Mouse (Mus musculus) layer of hippocampus, adult 11-12 months (tissue): Measurements from ENCODE around the gene A730049H05Rik.

Experiments
- DNase-seq: peaks from one replicate; pipeline ENCODE4 v3.0.0; 2022; ENCODE audit warnings: low spot score

Gene A730049H05Rik

GRCm38 (mm10) chr6:92827360-92827759 is 11.1 kb downstream of the A730049H05Rik start:
- DNase-seq = no peak

GRCm38 (mm10) chr6:92829148-92829547 is 12.9 kb downstream of the A730049H05Rik start:
- DNase-seq = no peak

DNA sequence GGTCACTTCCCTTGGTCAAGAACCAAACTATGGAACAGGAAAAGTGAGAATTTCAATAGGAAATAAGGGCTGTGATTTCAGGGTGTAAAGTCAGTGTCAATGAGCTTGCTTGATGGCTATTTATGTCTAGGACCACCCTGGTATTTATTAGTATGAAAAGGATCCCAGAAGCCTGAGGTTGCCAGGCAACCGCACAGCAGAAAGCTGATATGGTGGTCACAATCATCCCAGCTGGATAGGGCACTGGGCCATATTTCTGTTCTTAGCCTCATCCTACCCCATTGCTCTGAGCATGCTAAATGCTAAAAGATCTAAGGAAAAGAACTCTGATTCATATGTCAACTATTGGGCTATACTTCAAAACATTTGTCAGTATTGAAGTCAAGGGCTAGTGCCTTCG is 14.8 kb downstream of the A730049H05Rik start:
- DNase-seq = no peak

- no peak for DNase-seq
These were observed 25.7 kb downstream of the A730049H05Rik start for GRCm38 (mm10) chr6:92842000-92842399.

DNA sequence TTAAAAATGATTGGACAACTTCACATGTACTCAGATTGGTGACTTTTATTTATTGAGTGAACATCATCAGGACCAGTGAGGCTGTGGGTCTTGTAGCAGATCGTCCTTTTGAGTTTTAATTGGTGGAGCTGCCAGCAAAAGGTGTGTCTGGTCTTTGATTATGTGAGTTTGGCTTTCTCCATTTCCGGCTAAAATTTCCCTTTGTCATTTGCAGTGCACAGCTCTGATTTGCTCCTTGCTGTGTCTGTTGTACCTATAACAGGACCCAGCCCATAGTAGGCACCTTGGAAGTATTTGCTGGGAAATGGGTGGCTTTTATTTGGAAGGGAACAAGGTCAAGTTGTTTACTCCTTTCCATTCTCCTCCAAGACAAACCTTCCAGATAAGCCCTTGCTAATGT is 27.2 kb downstream of the A730049H05Rik start:
- no peak for DNase-seq

DNA sequence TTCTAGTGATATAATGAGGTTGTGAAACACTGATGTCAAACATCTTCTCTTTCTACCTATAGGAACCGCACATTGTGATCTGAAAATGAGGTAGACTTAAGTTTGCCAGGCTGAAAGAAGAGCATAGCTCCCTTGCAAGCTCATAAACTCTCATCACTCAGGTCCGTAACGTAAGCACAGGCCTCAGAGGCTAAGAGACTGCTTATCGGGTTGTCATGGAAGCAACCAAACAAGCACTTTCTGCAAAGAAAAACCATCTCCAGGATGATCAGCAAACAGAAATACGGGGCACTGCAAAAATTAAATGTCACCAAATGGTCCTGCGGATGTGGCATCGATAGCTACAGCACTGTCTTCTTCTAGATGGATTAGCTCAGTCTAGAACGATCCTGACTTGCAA is 29.6 kb downstream of the A730049H05Rik start:
- no peak for DNase-seq

- DNase-seq = no peak
These were observed 30.3 kb downstream of the A730049H05Rik start for GRCm38 (mm10) chr6:92846614-92847013.

GRCm38 (mm10) chr6:92849208-92849607 is 32.9 kb downstream of the A730049H05Rik start:
- DNase-seq = no peak

- DNase-seq = peak; percentile 69
These were observed 34.0 kb downstream of the A730049H05Rik start for GRCm38 (mm10) chr6:92850250-92850649.

DNA sequence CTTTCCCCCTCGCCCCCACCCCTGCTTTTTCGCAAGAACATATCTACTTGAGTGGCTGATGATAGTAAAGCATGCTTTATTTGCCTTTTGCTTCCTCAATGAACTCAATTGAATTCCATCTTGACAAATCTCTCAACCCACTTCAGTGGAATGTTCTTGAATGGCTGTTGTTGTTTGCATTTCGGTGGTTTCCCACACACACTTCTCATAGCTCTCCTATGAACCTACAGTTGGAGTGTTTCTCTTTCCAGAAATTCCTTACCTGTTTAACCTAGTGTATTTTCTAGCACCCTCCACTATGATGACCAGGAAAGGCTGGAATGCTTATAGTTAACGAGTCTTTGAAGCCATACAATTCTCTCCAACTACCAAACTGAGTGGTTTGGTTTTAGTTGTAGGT is 38.6 kb downstream of the A730049H05Rik start:
- no peak for DNase-seq

- no peak for DNase-seq
These were observed 41.5 kb downstream of the A730049H05Rik start for GRCm38 (mm10) chr6:92857761-92858160.

GRCm38 (mm10) chr6:92858721-92859510 is 42.6 kb downstream of the A730049H05Rik start:
- no peak for DNase-seq

- DNase-seq = no peak
These were observed 44.1 kb downstream of the A730049H05Rik start for GRCm38 (mm10) chr6:92860285-92860912.

DNA sequence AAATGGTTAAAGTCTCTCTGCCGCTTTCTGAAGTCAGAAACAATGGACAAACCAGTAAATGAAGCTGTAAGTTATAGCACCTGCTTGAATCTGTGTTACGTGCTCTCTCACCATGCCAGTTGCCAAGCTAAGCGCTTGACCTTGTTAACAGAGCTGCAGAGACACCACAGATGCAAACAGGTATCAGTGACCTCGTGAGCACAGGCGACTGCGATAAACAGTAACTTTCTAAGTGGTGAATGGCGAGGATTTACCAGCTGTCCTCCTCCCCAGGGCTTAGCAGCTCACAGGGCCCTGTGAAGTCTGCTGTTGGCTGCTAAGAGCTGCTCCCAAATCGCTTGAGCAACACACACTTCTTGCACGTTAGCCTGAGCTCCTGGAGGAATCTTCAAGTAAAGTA is 46.3 kb downstream of the A730049H05Rik start:
- no peak for DNase-seq

DNA sequence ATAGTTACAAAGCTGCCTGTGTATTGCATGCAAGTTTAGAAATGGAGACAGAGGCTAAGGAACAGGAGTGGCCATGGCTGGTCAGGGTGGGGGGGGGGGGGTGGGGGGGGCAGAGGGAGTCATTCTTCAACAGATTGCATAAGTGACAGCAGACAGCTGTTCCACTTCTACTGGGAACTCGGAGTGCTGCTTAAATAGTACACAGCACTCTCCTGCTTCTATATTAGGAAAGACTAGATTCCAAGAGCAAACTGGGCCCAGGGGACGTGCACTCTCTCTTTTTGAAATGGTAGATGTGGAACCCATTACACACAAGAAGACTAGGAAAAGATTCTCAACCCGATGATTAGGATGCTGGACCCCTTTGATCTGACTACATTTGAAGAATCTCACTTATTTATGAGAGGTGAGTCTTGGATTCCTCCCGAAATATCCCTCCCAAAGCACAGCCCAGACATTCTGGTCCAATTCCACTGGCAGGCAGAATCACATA is 52.9 kb downstream of the A730049H05Rik start, which contains the start of gene Gm15737:
Gm15737 (plus strand) TSS at position 269 of the 493 bp plus-strand sequence.
- peak; percentile 30 for DNase-seq

DNA sequence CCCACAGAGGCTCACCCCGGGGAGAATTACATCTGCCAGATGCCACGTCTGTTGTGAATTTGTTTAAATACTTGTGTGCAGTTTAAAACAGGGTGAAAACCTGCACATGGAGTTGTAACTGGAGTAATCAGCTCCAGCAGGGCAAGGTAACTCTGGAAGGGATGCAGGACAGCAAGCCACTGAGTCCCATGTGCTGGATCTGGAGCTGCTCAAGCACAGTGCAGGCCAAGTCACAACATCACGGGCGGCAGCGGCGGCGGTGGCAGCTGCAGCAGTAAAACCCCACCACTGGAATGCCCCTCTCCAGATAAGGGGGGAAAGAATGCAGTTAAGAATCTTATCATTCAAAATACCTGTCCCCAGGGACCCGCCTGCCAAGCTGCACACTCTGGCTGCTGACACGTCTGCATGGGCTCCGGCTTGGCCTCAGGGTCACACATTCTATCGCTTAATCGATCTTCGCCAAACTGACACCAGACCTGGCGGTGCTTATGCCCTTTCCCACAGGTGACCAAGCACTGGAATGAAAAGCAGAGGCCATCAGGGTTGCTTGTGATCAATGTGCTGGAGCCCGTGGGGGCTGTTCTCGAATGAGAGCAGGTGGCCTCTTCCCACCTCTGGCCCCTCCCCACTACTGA is 53.4 kb downstream of the A730049H05Rik start:
- DNase-seq = no peak

GRCm38 (mm10) chr6:92871813-92872212 is 55.5 kb downstream of the A730049H05Rik start:
- DNase-seq = no peak

DNA sequence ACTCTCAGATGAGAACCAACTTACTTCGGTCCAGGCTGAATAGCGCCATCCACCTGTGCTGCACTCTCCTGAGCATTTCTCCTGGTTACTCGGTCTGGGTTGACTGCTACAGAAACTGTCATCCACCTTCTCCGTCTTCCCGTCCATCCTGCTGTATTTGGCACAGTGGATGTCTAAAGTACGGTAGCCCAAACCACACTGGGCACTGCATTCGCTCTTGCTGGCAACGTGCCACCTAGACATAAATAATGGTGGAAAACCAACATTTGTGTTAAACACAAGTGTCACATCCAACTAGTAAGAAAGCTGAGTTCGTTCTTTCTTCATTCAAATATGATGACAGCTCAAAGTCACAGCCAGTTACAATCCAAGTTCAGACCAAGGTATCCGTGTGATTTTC is 56.5 kb downstream of the A730049H05Rik start:
- no peak for DNase-seq

DNA sequence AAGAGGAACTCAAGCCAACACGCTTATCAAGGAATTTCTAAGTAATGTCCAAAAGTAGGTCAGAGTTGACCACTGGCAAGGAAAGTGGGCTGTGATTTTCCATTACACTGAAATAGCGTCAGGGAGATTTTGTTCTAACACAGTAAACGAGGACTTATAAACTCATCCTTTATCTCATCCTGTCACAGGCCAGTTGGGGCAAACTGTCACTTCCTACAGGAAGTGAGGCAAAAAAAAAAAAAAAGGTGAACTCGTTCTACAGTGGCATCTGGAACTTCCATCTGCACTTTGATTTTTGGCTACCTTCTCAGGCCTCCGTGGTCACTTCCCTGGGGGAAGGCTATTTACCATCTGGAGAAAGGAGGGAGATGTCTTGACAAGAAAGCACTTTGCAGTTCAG is 58.6 kb downstream of the A730049H05Rik start:
- DNase-seq = no peak

GRCm38 (mm10) chr6:92875340-92875739 is 59.1 kb downstream of the A730049H05Rik start:
- DNase-seq = no peak

DNA sequence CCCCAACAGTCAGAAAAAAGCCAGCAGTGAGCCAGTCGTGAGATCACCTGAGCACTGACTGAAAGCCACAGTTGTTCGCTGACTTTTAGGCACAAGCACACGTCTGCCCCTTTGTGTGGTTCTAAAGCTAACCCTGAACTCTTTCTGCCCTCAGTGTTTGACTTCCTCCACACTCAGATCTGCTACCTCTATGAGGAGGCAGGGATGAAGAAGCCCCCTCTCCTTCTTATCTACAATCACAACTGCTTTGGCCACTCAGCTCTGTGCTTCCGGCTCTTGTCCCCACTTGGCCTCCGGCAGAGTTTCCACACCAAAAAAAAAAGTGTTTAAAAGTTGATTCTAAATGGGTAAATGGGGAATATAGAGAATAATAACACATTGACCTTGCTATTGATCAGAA is 59.8 kb downstream of the A730049H05Rik start:
- DNase-seq = no peak

- DNase-seq = no peak
These were observed 61.0 kb downstream of the A730049H05Rik start for GRCm38 (mm10) chr6:92877236-92877635.

GRCm38 (mm10) chr6:92878771-92879170 is 62.5 kb downstream of the A730049H05Rik start:
- DNase-seq = no peak
